Mouse (Mus musculus) activated CD4-positive, CD25-positive, alpha-beta regulatory T cell, adult 4 months (primary cell): Measurements from ENCODE around the gene Col27a1. TPM values are rescaled to one million over a fixed set of nuclear protein-coding genes. Genes with fewer than 3 reads are reported as not detected.

Experiments
- ATAC-seq: one replicate; pipeline ENCODE4 v1.8.0; 2017
- polyA plus RNA-seq, 2 experiments: library from polyadenylated mRNA; unstranded; fragments of 100-300 nt; shearing (Covaris generic); gene quantifications; one replicate each; pipeline ENCODE4 v1.2.1; 2017

Col27a1 gene
- polyA plus RNA-seq, 2 experiments from 2014 or later, result 0.45 to 0.60 TPM

DNA sequence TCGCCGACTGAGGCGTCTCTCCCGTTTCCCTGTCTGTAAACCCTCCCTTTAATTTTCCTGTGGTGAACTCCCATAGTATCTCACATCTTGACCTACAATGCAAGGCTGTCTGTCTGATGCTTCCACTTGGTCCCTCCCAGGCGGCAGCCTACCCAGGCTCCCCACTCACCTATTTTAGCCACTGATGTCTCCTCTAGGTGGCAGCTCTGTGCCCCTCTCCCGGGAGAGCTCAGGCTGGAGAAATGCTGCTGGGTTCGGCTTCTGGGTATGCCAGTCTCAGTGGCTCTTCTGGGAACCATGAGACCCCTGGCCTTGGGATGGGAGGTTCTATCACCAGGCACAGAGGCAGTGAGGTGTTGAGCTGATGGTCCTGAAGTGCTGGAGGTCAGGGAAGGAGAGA lies 163.7 kb downstream of the Col27a1 start:
- ATAC-seq, result no peak

- no peak for ATAC-seq
Observed at GRCm38 (mm10) chr4:63382676-63383369, 169.0 kb downstream of the Col27a1 start.

GRCm38 (mm10) chr4:63383474-63383873 lies 169.7 kb downstream of the Col27a1 start:
- ATAC-seq, result no peak

DNA sequence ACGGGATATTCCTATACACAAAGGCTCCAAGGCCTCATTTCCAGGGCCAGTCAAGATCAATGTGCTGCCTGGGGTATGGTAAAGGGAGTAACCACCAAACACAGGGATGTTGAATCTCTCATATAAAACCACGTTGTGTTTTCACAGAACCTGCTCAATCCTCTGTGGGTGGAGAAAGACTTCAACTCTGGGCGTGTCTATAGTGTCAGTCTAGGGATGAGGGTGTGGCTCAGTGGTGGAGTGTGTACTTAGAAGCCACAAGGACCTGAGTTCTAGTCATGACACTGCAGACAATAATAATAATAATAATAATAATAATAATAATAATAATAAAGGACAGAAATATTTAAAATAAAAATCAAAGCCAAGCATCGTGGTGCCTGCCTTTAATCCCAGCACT lies 170.5 kb downstream of the Col27a1 start:
- ATAC-seq, result no peak

Other genes with a start within 250 kb of the Col27a1 start
- under 1 TPM in 1 of 2 experiments, not detected in 1; 0.20 TPM for gene Zfp618, start 248.4 kb upstream of the Col27a1 start, polyA plus RNA-seq
- gene Ambp, start 59.2 kb upstream of the Col27a1 start, polyA plus RNA-seq, result not detected
- gene Kif12, start 41.9 kb upstream of the Col27a1 start, polyA plus RNA-seq, result not detected
- not detected for gene Orm1, start 130.6 kb downstream of the Col27a1 start, polyA plus RNA-seq
- gene Orm3, start 142.2 kb downstream of the Col27a1 start, polyA plus RNA-seq, result under 1 TPM in 1 of 2 experiments, not detected in 1; 0.60 TPM
- 1 to 10 TPM in 1 of 2 experiments, not detected in 1; 1.0 TPM for gene Orm2, start 148.4 kb downstream of the Col27a1 start, polyA plus RNA-seq
- gene Akna, start 189.3 kb downstream of the Col27a1 start, polyA plus RNA-seq, result 100 to 1,000 TPM in 1 of 2 experiments, 10 to 100 TPM in 1; 72.4 to 116 TPM